Mouse (Mus musculus) CD4-positive, CD25-positive, alpha-beta regulatory T cell, adult 4 months (primary cell): ENCODE measurements around the gene Zfp811. TPM values are rescaled to one million over a fixed set of nuclear protein-coding genes. Genes with fewer than 3 reads are reported as not detected.

Experiments used
- ATAC-seq: one replicate; pipeline ENCODE4 v1.8.0; 2017
- polyA plus RNA-seq, 2 experiments: library from polyadenylated mRNA; unstranded; fragments of 100-300 nt; shearing (Covaris generic); gene quantifications; one replicate each; pipeline ENCODE4 v1.2.1; 2017

The Zfp811 gene
- polyA plus RNA-seq, 2 experiments from 2014 or later: 0.22 to 0.98 TPM

- no peak for ATAC-seq
Measured at GRCm38 (mm10) chr17:32753634-32754033, 56.1 kb downstream of the Zfp811 start.

DNA sequence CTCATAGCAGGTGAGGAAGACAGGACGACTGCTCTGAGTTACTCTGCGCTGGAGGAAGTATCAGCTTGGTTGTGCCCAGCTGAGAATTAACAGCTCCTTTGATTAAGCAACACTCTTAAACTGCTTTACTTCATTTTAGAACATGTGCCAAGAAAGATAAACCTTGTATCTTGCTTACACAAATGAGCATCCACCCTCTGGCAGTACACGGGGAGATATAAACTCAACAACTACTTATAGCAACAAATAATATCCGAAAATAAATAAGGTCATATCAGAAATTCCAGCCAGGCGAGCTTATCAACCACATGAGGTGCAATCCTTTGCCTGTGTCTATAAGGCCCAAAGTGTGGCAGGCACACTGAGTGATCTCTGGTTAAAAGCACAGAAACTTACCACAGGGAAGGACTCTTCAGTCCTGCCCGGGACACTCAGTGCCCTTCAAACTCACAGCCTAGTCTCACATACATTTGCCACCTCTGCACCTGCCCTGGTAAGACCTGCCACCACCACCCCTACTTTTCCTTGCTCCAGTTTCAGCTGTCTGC lies 56.8 kb downstream of the Zfp811 start:
- ATAC-seq: no peak

GRCm38 (mm10) chr17:32750611-32751010 lies 59.1 kb downstream of the Zfp811 start:
- ATAC-seq: no peak

Other genes starting within 250 kb of the Zfp811 start
- gene Cyp4f37, start 188.6 kb downstream of the Zfp811 start, polyA plus RNA-seq: not detected
- gene Cyp4f40, start 151.0 kb downstream of the Zfp811 start, polyA plus RNA-seq: not detected
- not detected for gene Cyp4f15, start 124.3 kb downstream of the Zfp811 start, polyA plus RNA-seq
- 10 to 100 TPM; 45.8 to 50.5 TPM for gene Zfp871, start 21.6 kb downstream of the Zfp811 start, polyA plus RNA-seq
- 1 to 10 TPM; 4.3 to 6.8 TPM for gene Zfp799, start 20.3 kb upstream of the Zfp811 start, polyA plus RNA-seq
- 10 to 100 TPM; 11.6 to 13.8 TPM for gene Zfp870, start 81.7 kb upstream of the Zfp811 start, polyA plus RNA-seq
- gene Cyp4f14, start 107.4 kb upstream of the Zfp811 start, polyA plus RNA-seq: not detected
- 10 to 100 TPM; 43.6 to 81.3 TPM for gene Cyp4f13, start 137.5 kb upstream of the Zfp811 start, polyA plus RNA-seq
- 10 to 100 TPM; 23.1 to 26.6 TPM for gene Zfp472, start 155.9 kb upstream of the Zfp811 start, polyA plus RNA-seq
- 10 to 100 TPM; 14.7 to 17.3 TPM for gene Zfp952, start 183.2 kb upstream of the Zfp811 start, polyA plus RNA-seq
- gene Zfp763, start 223.5 kb upstream of the Zfp811 start, polyA plus RNA-seq: 1 to 10 TPM; 7.8 to 9.7 TPM